Mouse (Mus musculus): ENCODE results near the gene Etv1. TPM values are rescaled to one million over a fixed set of nuclear protein-coding genes. Genes with fewer than 3 reads are reported as not detected.

The Etv1 gene
- polyA plus RNA-seq (2015; fragmentation: Nextera tagmentation; extraction: Ambion mirVana), result 29.0 and 31.7 TPM in 2 replicates

DNA sequence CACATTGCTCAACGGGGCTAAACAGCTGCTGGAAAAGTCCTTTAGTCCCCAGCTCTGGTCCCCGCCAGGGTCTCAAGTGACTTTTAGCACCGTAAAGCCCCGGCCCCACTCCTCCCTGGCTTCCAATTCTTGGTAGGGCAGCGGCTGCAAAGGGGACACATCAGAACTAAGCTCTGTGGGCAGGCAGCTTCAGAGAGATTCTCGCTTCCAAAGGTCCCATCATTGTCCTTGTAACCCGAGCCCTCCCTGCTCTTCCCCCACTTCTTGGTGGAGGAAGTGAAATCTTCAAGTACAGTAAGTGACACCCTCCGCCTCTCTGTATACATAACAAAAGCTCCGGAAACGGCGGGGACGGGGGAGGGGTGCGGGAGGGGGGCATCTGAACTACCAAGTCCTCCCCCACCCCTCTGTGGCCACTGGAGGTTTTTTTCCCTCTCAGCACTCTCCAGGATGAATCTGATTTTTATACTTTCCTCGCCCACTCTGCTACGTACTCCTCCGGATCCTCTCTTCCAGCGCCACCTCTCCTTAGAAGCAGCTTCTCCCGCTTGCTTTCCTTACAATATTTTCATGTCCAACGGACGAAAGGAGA lies at the start of gene Etv1:
TSS of gene Etv1 (plus strand) at position 195 of the 592 bp plus-strand sequence.
- Histone ChIP-seq H3K4me1 (ENCODE audit: control insufficient read depth, insufficient read depth, low read length) (peaks cover 8% of the 10 kb centered on the region), H3K27me3 (ENCODE audit: control insufficient read depth, insufficient read depth, low read length) (no peaks in the 10 kb centered on the region), H3K36me3 (ENCODE audit: control insufficient read depth, insufficient read depth) (no peaks in the 10 kb centered on the region), H3K4me2 (ENCODE audit: low read depth, low read length) (peak within 1 kb of the TSS; percentile 98), H3K9ac (ENCODE audit: low read length) (peak within 1 kb of the TSS; percentile 82), H3K9me3 (replicated peaks; ENCODE audit: control insufficient read depth, low read length) (no peaks in the 10 kb centered on the region), H3K27ac (ENCODE audit: low read length) (peak within 1 kb of the TSS; percentile 91), H3K4me3 (ENCODE audit: low read length) (peak within 1 kb of the TSS; percentile 87)
- peak; percentile 63 for ATAC-seq (replicated peaks; ENCODE audit: extremely low read depth, insufficient read depth, low FRiP score)
- WGBS, result under 1% methylated on average over 20 of the region's 20 CpGs

DNA sequence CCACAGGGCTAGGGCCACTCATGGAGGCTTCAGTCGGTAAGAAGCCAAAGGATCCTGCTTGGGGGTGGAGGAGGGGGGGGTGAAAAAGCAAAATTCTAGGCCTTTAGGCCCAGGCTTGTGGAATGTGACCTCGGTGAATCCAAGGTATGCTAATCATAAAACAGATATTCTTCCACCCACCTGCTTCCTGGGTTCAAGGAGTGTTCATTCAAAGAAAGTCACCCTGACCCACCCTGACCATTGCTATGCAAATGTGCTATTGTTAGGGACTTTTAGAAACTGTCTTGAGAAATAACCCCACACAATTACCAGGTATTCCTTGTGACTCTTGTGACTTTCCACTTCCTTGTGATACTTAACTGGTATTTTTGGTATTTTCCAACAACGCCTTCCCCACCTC lies 49.5 kb upstream of the Etv1 start:
- H3K27ac ChIP-seq (ENCODE audit: low read length), result no peak overlapping the region
- H3K4me3 ChIP-seq (ENCODE audit: low read length), result no peak overlapping the region
- no peak overlapping the region for H3K4me2 ChIP-seq (ENCODE audit: low read depth, low read length)
- no peaks in the 10 kb centered on the region for H3K27me3 ChIP-seq (ENCODE audit: control insufficient read depth, insufficient read depth, low read length)
- H3K9me3 ChIP-seq (replicated peaks; ENCODE audit: control insufficient read depth, low read length), result no peaks in the 10 kb centered on the region
- H3K4me1 ChIP-seq (ENCODE audit: control insufficient read depth, insufficient read depth, low read length), result no peaks in the 10 kb centered on the region
- ATAC-seq (replicated peaks; ENCODE audit: extremely low read depth, insufficient read depth, low FRiP score), result no peak
- no peak overlapping the region for H3K9ac ChIP-seq (ENCODE audit: low read length)
- no peaks in the 10 kb centered on the region for H3K36me3 ChIP-seq (ENCODE audit: control insufficient read depth, insufficient read depth)
- WGBS, result 67% methylated on average over 3 of the region's 3 CpGs

DNA sequence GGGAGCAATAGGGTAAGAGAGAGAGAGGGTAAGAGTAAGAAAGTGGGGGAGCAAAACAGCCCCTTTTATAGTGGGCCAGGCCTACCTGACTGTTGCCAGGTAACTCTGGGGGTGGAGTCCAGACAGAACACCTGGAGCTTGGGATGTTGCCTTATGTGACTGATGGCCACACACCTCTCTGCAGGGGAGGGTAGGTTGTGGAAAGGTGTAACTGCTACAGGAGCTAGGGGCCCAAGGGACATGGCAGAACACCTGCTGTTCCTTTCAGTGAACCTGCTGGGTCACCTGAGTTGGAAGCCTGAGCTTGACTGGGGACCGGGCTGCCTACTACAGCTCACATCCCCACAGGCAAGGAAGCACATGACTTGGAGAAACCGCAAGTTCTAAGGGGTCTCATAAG lies 48.4 kb upstream of the Etv1 start:
- Histone ChIP-seq H3K9me3 (replicated peaks; ENCODE audit: control insufficient read depth, low read length) (no peaks in the 10 kb centered on the region), H3K36me3 (ENCODE audit: control insufficient read depth, insufficient read depth) (no peaks in the 10 kb centered on the region), H3K4me3 (ENCODE audit: low read length) (no peak overlapping the region), H3K27me3 (ENCODE audit: control insufficient read depth, insufficient read depth, low read length) (no peaks in the 10 kb centered on the region), H3K4me2 (ENCODE audit: low read depth, low read length) (no peak overlapping the region), H3K9ac (ENCODE audit: low read length) (no peak overlapping the region), H3K27ac (ENCODE audit: low read length) (no peak overlapping the region), H3K4me1 (ENCODE audit: control insufficient read depth, insufficient read depth, low read length) (no peaks in the 10 kb centered on the region)
- ATAC-seq (replicated peaks; ENCODE audit: extremely low read depth, insufficient read depth, low FRiP score), result no peak
- 79% methylated on average over 2 of the region's 2 CpGs for WGBS

DNA sequence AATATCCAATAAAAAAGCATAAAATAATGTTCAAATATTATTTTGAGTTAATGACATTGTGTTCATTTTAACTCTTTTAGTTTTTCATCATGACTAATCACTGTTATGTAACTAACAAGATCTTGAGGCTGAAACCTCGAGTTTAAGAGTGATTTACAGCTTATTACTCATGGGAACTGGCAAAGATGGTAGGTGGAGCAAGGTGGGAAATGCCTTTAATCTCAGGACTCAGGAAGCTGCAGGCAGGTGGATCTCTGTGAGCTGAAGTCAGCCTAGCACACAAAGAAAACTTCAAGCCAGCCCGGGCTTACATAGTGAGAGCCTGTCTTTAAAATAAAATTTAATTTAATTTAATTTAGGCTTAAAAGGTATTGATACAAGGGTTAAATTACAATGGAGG lies 19.9 kb upstream of the Etv1 start:
- ATAC-seq (replicated peaks; ENCODE audit: extremely low read depth, insufficient read depth, low FRiP score), result no peak
- H3K9ac ChIP-seq (ENCODE audit: low read length), result no peak overlapping the region
- H3K4me2 ChIP-seq (ENCODE audit: low read depth, low read length), result no peak overlapping the region
- no peaks in the 10 kb centered on the region for H3K27me3 ChIP-seq (ENCODE audit: control insufficient read depth, insufficient read depth, low read length)
- no peaks in the 10 kb centered on the region for H3K4me1 ChIP-seq (ENCODE audit: control insufficient read depth, insufficient read depth, low read length)
- 49% methylated on average over 2 of the region's 2 CpGs for WGBS
- no peaks in the 10 kb centered on the region for H3K36me3 ChIP-seq (ENCODE audit: control insufficient read depth, insufficient read depth)
- H3K4me3 ChIP-seq (ENCODE audit: low read length), result no peak overlapping the region
- H3K27ac ChIP-seq (ENCODE audit: low read length), result no peak overlapping the region
- H3K9me3 ChIP-seq (replicated peaks; ENCODE audit: control insufficient read depth, low read length), result no peaks in the 10 kb centered on the region

DNA sequence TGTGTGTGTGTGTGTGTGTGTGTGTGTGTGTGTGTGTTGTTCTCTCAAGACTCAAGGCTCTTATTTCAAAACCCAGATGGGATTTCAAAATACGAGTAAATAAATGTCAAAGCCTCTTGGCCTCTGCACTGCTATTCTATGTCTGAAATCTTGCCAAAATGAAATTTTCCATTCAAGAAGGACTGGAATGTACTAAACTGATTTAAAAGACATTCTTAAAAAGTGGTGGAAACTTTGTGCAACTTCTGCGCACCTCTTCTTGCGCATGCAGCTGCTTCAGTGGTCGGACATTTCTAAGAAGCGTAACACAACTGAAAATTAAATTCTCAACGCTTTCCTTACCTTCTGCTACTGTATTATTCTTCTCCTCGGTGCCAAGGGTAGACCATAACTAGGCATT lies 1.9 kb upstream of the Etv1 start:
- Histone ChIP-seq H3K27ac (ENCODE audit: low read length) (no peak overlapping the region; the same call in 1 of the 2 replicates), H3K9ac (ENCODE audit: low read length) (no peak overlapping the region), H3K4me1 (ENCODE audit: control insufficient read depth, insufficient read depth, low read length) (peaks cover 5% of the 10 kb centered on the region; the same call in 1 of the 2 replicates), H3K27me3 (ENCODE audit: control insufficient read depth, insufficient read depth, low read length) (no peaks in the 10 kb centered on the region), H3K4me2 (ENCODE audit: low read depth, low read length) (peak overlapping the region; percentile 98), H3K9me3 (replicated peaks; ENCODE audit: control insufficient read depth, low read length) (no peaks in the 10 kb centered on the region), H3K36me3 (ENCODE audit: control insufficient read depth, insufficient read depth) (no peaks in the 10 kb centered on the region), H3K4me3 (ENCODE audit: low read length) (no peak overlapping the region)
- 69% methylated on average over 7 of the region's 7 CpGs for WGBS
- ATAC-seq (replicated peaks; ENCODE audit: extremely low read depth, insufficient read depth, low FRiP score), result no peak

DNA sequence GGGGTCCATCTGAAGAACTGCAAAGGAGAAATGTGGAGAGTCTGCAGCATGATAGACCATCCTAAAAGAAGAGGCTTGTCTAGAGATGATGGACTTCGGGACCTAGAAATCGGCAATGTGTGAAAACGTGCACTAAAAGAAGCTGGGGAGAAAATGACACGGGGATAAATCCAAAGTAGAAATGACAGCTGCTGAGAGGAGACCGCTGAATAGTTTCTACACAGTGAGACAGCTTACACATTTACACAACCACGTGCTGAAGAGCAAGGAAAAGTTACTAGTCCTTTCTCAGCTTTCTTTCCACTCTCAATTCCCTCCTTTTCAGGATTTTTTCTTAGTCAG lies 1.3 kb upstream of the Etv1 start:
- Histone ChIP-seq H3K36me3 (ENCODE audit: control insufficient read depth, insufficient read depth) (no peaks in the 10 kb centered on the region), H3K27me3 (ENCODE audit: control insufficient read depth, insufficient read depth, low read length) (no peaks in the 10 kb centered on the region), H3K9me3 (replicated peaks; ENCODE audit: control insufficient read depth, low read length) (no peaks in the 10 kb centered on the region), H3K9ac (ENCODE audit: low read length) (peak overlapping the region; percentile 54), H3K4me2 (ENCODE audit: low read depth, low read length) (peak overlapping the region; percentile 98), H3K27ac (ENCODE audit: low read length) (peak overlapping the region; percentile 39; the same call in 1 of the 2 replicates), H3K4me1 (ENCODE audit: control insufficient read depth, insufficient read depth, low read length) (peaks cover 5% of the 10 kb centered on the region; the same call in 1 of the 2 replicates), H3K4me3 (ENCODE audit: low read length) (peak overlapping the region; percentile 87)
- ATAC-seq (replicated peaks; ENCODE audit: extremely low read depth, insufficient read depth, low FRiP score), result no peak
- 4% methylated on average over 6 of the region's 6 CpGs for WGBS

DNA sequence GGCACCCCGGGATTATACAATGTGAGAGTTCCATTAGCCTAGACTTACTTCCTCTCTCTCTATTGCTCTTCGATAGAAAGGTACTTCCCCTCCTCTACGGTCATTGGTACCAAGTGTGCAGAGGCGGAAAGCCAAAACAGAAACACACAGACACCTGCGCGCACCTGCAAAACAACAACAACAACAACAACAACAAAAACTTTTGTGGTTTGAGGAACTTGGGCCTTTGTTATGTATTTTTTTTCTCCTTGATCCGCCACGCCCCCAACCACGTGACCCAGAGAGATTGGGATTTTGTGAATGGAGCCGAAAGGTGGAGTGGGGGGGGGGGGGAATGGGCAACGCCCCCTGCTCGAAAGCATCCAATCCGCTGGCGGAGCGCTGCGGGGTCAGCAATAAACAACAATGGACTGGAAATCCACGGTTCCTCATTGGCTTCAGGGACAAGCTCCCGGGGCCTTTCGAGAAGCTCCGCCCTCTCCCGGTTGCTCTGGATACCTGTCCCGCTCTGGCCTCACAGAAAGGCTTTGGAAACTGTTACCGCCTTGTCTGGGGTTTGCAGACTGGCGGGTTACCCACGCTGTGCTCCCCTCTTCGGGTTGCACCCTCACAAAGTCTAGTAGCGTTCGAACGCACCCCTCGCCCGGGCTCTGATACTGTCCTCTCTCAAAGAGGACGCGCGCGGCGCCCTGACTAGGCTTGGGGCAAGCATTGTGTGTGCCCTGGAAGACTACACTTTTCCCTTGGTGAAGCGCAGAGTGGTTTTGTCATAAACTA lies 693 bp upstream of the Etv1 start:
- Histone ChIP-seq H3K9ac (ENCODE audit: low read length) (peak overlapping the region; percentile 82), H3K27ac (ENCODE audit: low read length) (peak overlapping the region; percentile 91), H3K4me1 (ENCODE audit: control insufficient read depth, insufficient read depth, low read length) (peaks cover 5% of the 10 kb centered on the region; the same call in 1 of the 2 replicates), H3K36me3 (ENCODE audit: control insufficient read depth, insufficient read depth) (no peaks in the 10 kb centered on the region), H3K9me3 (replicated peaks; ENCODE audit: control insufficient read depth, low read length) (no peaks in the 10 kb centered on the region), H3K4me2 (ENCODE audit: low read depth, low read length) (peak overlapping the region; percentile 98), H3K4me3 (ENCODE audit: low read length) (peak overlapping the region; percentile 87), H3K27me3 (ENCODE audit: control insufficient read depth, insufficient read depth, low read length) (no peaks in the 10 kb centered on the region)
- ATAC-seq (replicated peaks; ENCODE audit: extremely low read depth, insufficient read depth, low FRiP score), result peak; percentile 91
- WGBS, result 0% methylated on average over 37 of the region's 37 CpGs

DNA sequence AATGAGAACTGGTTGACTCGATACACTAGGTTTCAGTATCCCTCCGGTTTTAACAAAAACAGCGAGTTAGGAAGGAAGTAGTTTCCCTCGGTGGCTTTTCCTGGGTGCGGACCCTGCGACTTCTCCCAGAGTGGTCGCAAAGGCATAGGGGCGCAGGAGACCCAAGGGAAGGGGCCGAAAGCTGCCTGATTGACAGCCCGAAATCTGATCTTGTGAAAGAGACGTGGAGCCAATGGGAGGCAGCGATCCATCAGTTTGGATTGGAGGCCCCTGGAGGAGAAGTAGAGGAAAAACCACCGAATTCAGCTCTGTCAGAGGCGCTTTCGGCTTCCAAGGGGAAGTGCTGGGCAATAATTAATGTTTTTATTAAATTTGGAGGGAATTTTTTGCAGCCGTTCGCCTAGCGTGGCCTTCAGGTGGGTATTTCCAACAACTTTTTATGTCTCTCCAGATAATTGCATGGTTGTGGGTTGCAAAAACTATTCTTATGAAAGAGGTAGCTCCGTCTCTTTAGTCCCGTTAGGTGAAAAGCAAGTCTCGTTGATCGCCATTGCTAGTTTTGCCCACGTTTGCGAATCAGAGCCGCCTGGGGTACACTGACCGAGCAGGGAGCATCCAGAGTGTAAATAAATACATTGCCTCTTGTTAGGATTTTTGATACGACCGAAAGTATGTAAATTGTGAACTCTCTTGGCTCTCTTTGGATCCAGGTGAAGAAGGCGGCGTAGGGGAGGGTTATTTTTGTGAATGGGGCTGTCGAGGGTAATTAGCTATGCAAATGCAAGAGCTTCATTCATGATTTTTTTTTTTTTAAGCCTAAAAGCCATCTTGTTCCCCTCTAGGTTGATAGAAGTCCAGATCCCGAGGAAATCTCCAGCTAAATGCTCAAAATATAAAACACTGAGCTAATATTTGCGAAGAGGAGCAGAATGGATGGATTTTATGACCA lies 1.1 kb downstream of the Etv1 start:
- no peaks in the 10 kb centered on the region for H3K27me3 ChIP-seq (ENCODE audit: control insufficient read depth, insufficient read depth, low read length)
- peak overlapping the region; percentile 82 for H3K9ac ChIP-seq (ENCODE audit: low read length)
- 1% methylated on average over 33 of the region's 33 CpGs for WGBS
- no peaks in the 10 kb centered on the region for H3K9me3 ChIP-seq (replicated peaks; ENCODE audit: control insufficient read depth, low read length)
- H3K4me3 ChIP-seq (ENCODE audit: low read length), result peak overlapping the region; percentile 87
- ATAC-seq (replicated peaks; ENCODE audit: extremely low read depth, insufficient read depth, low FRiP score), result peak; percentile 41; the same call in 1 of the 2 replicates
- peak overlapping the region; percentile 98 for H3K4me2 ChIP-seq (ENCODE audit: low read depth, low read length)
- H3K27ac ChIP-seq (ENCODE audit: low read length), result peak overlapping the region; percentile 91
- peaks cover 8% of the 10 kb centered on the region for H3K4me1 ChIP-seq (ENCODE audit: control insufficient read depth, insufficient read depth, low read length)
- H3K36me3 ChIP-seq (ENCODE audit: control insufficient read depth, insufficient read depth), result no peaks in the 10 kb centered on the region
